Comparison of ENCODE assay signal across 25 mouse cellular contexts in the genomic region with DNA sequence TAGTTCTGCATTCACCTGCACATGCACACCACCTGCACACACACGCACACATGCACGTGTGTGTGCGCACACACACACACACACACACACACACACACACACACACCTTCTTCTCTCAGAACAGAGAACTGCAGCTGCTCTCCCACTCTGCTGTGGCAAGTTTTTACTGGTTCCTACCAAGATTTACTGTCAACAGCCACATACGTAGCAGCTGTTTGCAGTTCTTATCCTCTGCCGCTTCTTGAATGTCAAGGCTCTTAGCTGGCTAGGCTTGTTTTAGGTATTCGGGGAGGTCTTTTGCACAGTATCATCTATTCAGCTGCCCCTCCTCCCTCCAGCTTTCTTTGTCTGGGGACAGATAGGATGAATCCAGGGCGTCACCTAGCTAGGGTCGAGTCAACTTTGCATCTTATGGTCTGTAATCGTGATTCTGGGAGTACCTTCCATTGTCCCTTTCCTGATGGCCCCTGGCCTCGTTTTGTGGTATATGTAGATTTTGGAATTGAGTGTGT.
DNase-seq lines count a peak whose midpoint lies in the region; ATAC-seq and TF ChIP-seq lines count a peak whose summit lies in the region.
"Had no signal": no experiment of that assay in that cellular context is flagged by ENCODE, and none has a peak within 500 bp of the region (broad histone marks: within the 10 kb centered on the region; RNA-seq: fewer than 3 reads in every experiment).

No protein-coding gene starts in this region.

- H3K36me3 ChIP-seq in embryonic facial prominence, embryonic 14.5 days (ENCODE audit: control insufficient read depth, insufficient read depth, low read length), result no peaks in the 10 kb centered on the region
- no peaks in the 10 kb centered on the region for H3K36me3 ChIP-seq in embryonic facial prominence, embryonic 10.5 days (replicated peaks)
- H3K36me3 ChIP-seq in limb, embryonic 13.5 days, result no peaks in the 10 kb centered on the region
- H3K36me3 ChIP-seq in limb, embryonic 10.5 days, result no peaks in the 10 kb centered on the region
- no peaks in the 10 kb centered on the region for H3K36me3 ChIP-seq in hindbrain, embryonic 16.5 days (ENCODE audit: control insufficient read depth, insufficient read depth, low read length)
- H3K36me3 ChIP-seq: heart, embryonic 10.5 days; intestine, embryonic 15.5 days; liver, embryonic 12.5 days; lung, embryonic 15.5 days; midbrain, embryonic 10.5 days had no signal

- peak; percentile 65 for DNase-seq in embryonic facial prominence, embryonic 14.5 days (ENCODE audit: low spot score)
- no peak for DNase-seq in embryonic facial prominence, embryonic 10.5 days (ENCODE audit: low spot score)
- no peak for DNase-seq in limb, embryonic 10.5 days (ENCODE audit: low spot score)
- DNase-seq in brain, embryonic 14.5 days (ENCODE audit: low read depth), result peak; percentile 11
- no peak for DNase-seq in heart, postnatal 4 days
- DNase-seq in cerebellum, postnatal 14 days, result no peak
- DNase-seq: cerebellum, adult 2 months; gastrocnemius, adult 2 months; kidney, postnatal 10 days; left cerebral cortex, postnatal 4 days; right cerebral cortex, postnatal 14 days; spleen, adult 18-20 months; thymus, postnatal 36 days had no signal

- H3K27ac ChIP-seq in embryonic facial prominence, embryonic 14.5 days (replicated peaks; ENCODE audit: low read depth, low read length), result no peak overlapping the region
- H3K27ac ChIP-seq in embryonic facial prominence, embryonic 10.5 days (replicated peaks), result no peak overlapping the region
- H3K27ac ChIP-seq in limb, embryonic 13.5 days, result no peak overlapping the region
- H3K27ac ChIP-seq in limb, embryonic 10.5 days, result no peak overlapping the region
- no peak overlapping the region for H3K27ac ChIP-seq in hindbrain, embryonic 16.5 days (ENCODE audit: low read depth, low read length)
- H3K27ac ChIP-seq: gastrocnemius, adult 2 months; heart, embryonic 10.5 days; hindbrain, embryonic 14.5 days; intestine, embryonic 15.5 days; left cerebral cortex, adult 2 months; liver, embryonic 12.5 days; lung, embryonic 15.5 days; macrophage; midbrain, embryonic 10.5 days had no signal

- H3K9ac ChIP-seq in embryonic facial prominence, embryonic 14.5 days (ENCODE audit: low read depth, low read length), result no peak overlapping the region
- H3K9ac ChIP-seq in limb, embryonic 13.5 days, result no peak overlapping the region
- no peak overlapping the region for H3K9ac ChIP-seq in hindbrain, embryonic 16.5 days (ENCODE audit: low read depth, low read length)
- H3K9ac ChIP-seq: hindbrain, embryonic 14.5 days; intestine, embryonic 15.5 days; liver, embryonic 12.5 days; lung, embryonic 15.5 days had no signal

- peak; percentile 73 for ATAC-seq in embryonic facial prominence, embryonic 14.5 days (ENCODE audit: low read depth)
- ATAC-seq in limb, embryonic 13.5 days (ENCODE audit: low FRiP score, low read depth), result peak; percentile 59; the same call in 1 of the 2 replicates
- no peak for ATAC-seq in hindbrain, embryonic 16.5 days
- ATAC-seq: CD4-positive, CD25-positive, alpha-beta regulatory T cell, adult 4 months; forebrain, embryonic 14.5 days; intestine, embryonic 15.5 days; liver, embryonic 12.5 days had no signal

- H3K4me1 ChIP-seq in embryonic facial prominence, embryonic 14.5 days (ENCODE audit: control insufficient read depth, insufficient read depth, low read length), result no peaks in the 10 kb centered on the region
- no peaks in the 10 kb centered on the region for H3K4me1 ChIP-seq in embryonic facial prominence, embryonic 10.5 days
- H3K4me1 ChIP-seq in limb, embryonic 13.5 days, result no peaks in the 10 kb centered on the region
- H3K4me1 ChIP-seq in limb, embryonic 10.5 days, result no peaks in the 10 kb centered on the region
- H3K4me1 ChIP-seq in hindbrain, embryonic 16.5 days (ENCODE audit: control insufficient read depth, insufficient read depth, low read depth, low read length), result no peaks in the 10 kb centered on the region
- H3K4me1 ChIP-seq: heart, embryonic 10.5 days; liver, embryonic 12.5 days had no signal

- no peak for TF ChIP-seq CTCF in brain, embryonic 14.5 days (IDR thresholded peaks at IDR 0.05; ENCODE audit: borderline replicate concordance, extremely low read depth, insufficient read depth, insufficient read length)

- H3K27me3 ChIP-seq in embryonic facial prominence, embryonic 14.5 days (replicated peaks; ENCODE audit: control insufficient read depth, insufficient read depth, low read length), result no peaks in the 10 kb centered on the region
- H3K27me3 ChIP-seq in embryonic facial prominence, embryonic 10.5 days (replicated peaks; ENCODE audit: low read depth, poor library complexity, severe bottlenecking), result no peaks in the 10 kb centered on the region
- H3K27me3 ChIP-seq in limb, embryonic 13.5 days, result no peaks in the 10 kb centered on the region
- no peaks in the 10 kb centered on the region for H3K27me3 ChIP-seq in limb, embryonic 10.5 days (ENCODE audit: low read depth, poor library complexity, severe bottlenecking)
- H3K27me3 ChIP-seq in hindbrain, embryonic 16.5 days (replicated peaks; ENCODE audit: control insufficient read depth, insufficient read depth, low read length), result no peaks in the 10 kb centered on the region
- H3K27me3 ChIP-seq: intestine, embryonic 15.5 days; liver, embryonic 12.5 days; lung, embryonic 15.5 days had no signal

- 56% methylated on average over 10 of the region's 10 CpGs for WGBS in embryonic facial prominence, embryonic 14.5 days
- 83% methylated on average over 10 of the region's 10 CpGs for WGBS in embryonic facial prominence, embryonic 10.5 days
- WGBS in limb, embryonic 13.5 days, result 67% methylated on average over 10 of the region's 10 CpGs
- 81% methylated on average over 10 of the region's 10 CpGs for WGBS in limb, embryonic 10.5 days
- WGBS in hindbrain, embryonic 16.5 days, result 72% methylated on average over 10 of the region's 10 CpGs

- no peaks in the 10 kb centered on the region for H3K9me3 ChIP-seq in embryonic facial prominence, embryonic 14.5 days (ENCODE audit: control insufficient read depth, low read length)
- H3K9me3 ChIP-seq in embryonic facial prominence, embryonic 10.5 days, result no peaks in the 10 kb centered on the region
- 0 out of 2 replicates have a peak, but pooled peaks cover 4% of the 10 kb centered on the region for H3K9me3 ChIP-seq in limb, embryonic 13.5 days
- H3K9me3 ChIP-seq in limb, embryonic 10.5 days (replicated peaks), result no peaks in the 10 kb centered on the region
- no peaks in the 10 kb centered on the region for H3K9me3 ChIP-seq in hindbrain, embryonic 16.5 days (ENCODE audit: control insufficient read depth, low read length)
- H3K9me3 ChIP-seq: heart, embryonic 10.5 days; intestine, embryonic 15.5 days; liver, embryonic 12.5 days; lung, embryonic 15.5 days; midbrain, embryonic 10.5 days had no signal

- no peak overlapping the region for H3K4me3 ChIP-seq in embryonic facial prominence, embryonic 14.5 days (ENCODE audit: low read depth, low read length)
- no peak overlapping the region for H3K4me3 ChIP-seq in embryonic facial prominence, embryonic 10.5 days
- H3K4me3 ChIP-seq in limb, embryonic 13.5 days, result no peak overlapping the region
- no peak overlapping the region for H3K4me3 ChIP-seq in limb, embryonic 10.5 days
- H3K4me3 ChIP-seq in hindbrain, embryonic 16.5 days (ENCODE audit: low read length), result no peak overlapping the region
- H3K4me3 ChIP-seq: gastrocnemius, adult 2 months; heart, embryonic 10.5 days; intestine, embryonic 15.5 days; left cerebral cortex, adult 2 months; liver, embryonic 12.5 days; lung, embryonic 15.5 days; midbrain, embryonic 10.5 days had no signal

- no peak overlapping the region for H3K4me2 ChIP-seq in embryonic facial prominence, embryonic 14.5 days (ENCODE audit: low read depth, low read length)
- H3K4me2 ChIP-seq in limb, embryonic 13.5 days (replicated peaks), result no peak overlapping the region
- no peak overlapping the region for H3K4me2 ChIP-seq in hindbrain, embryonic 16.5 days (ENCODE audit: low read length)
- H3K4me2 ChIP-seq: hindbrain, embryonic 14.5 days; intestine, embryonic 15.5 days; liver, embryonic 12.5 days; lung, embryonic 15.5 days had no signal

- TF ChIP-seq POLR2A in brain, embryonic 14.5 days (IDR thresholded peaks at IDR 0.05; ENCODE audit: borderline replicate concordance, extremely low read depth, insufficient read depth, insufficient read length, poor library complexity, severe bottlenecking), result no peak

Comparison
In these comparisons a context has a peak if more than half of its experiments do, and no peak if none do; other contexts are left out.
1. DNase-seq: peak in embryonic facial prominence, embryonic 14.5 days (single experiment) and brain, embryonic 14.5 days (single experiment); none in embryonic facial prominence, embryonic 10.5 days (single experiment), limb, embryonic 10.5 days (single experiment), heart, postnatal 4 days (single experiment) and cerebellum, postnatal 14 days (0 of 2).